Mouse (Mus musculus) lung, postnatal 0 days (tissue): ENCODE results near the gene Wnt1.

Experiments
- CTCF ChIP-seq: IDR thresholded peaks from 2 replicates; pipeline ENCODE4 v1.5.1; 2016; ENCODE audit warnings: antibody characterized with exemption, mild to moderate bottlenecking
- EP300 ChIP-seq: IDR thresholded peaks from 2 replicates; pipeline ENCODE4 v1.6.1; 2016; ENCODE audit warnings: antibody characterized with exemption, mild to moderate bottlenecking, control low read depth

GRCm38 (mm10) chr15:98740219-98740618 is 49.4 kb upstream of the Wnt1 start:
- TF ChIP-seq CTCF (no peak), EP300 (no peak)
